7 mouse cellular contexts compared by ENCODE assay signal in the genomic region with DNA sequence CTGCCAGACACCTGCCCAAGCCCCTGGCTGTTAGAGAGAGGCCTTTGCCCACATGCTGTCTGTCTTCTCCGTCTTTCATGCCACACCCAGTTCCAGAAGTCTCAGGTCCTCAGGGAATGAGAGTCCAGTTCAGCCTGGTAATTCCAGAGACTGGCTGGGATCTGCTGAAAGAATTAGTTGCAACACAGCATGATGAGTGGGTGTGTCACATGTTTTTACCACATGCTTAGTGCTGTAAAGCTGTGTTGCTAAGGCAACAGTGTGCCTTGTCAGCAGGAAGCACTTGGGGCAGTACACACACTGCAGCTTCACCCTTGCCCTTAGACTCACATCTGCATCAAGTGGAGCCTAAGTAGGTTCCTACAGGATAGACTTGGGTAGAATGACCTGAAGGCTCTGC. TPM values are rescaled to one million over a fixed set of nuclear protein-coding genes. Genes with fewer than 3 reads are reported as not detected.
A peak's percentile ranks its signal among the peaks of the same experiment; 100 is the strongest.
DNase-seq lines count a peak whose midpoint lies in the region; ATAC-seq lines count a peak whose summit lies in the region.

No protein-coding gene starts in this region.

- DNase-seq in spleen, postnatal 36 days (ENCODE audit: low spot score in 2 of 2): peak; percentile 17 to 18
- DNase-seq in spleen, adult 18-20 months: no peak
- DNase-seq in embryo, embryonic 11 days: peak; percentile 19
- DNase-seq in layer of hippocampus, adult 9-11 months: peak; percentile 81
- DNase-seq in naive thymus-derived CD4-positive, alpha-beta T cell, adult 2 months (ENCODE audit: low read depth): peak; percentile 45
- DNase-seq in kidney, adult 9 months: no peak

- no peak for ATAC-seq in activated CD4-positive, CD25-positive, alpha-beta regulatory T cell, adult 4 months

RNA-seq across cellular contexts. Expression of gene Metrnl, which starts 40.1 kb away (rescaled TPM):
- 1 to 10 TPM in 1 of 2 experiments, under 1 TPM in 1; 0.60 to 1.1 TPM for polyA plus RNA-seq in activated CD4-positive, CD25-positive, alpha-beta regulatory T cell, adult 4 months (2017; shearing (Covaris generic))

Comparison
In these comparisons a context has a peak if more than half of its experiments do, and no peak if none do; other contexts are left out.
1. DNase-seq: peak in spleen, postnatal 36 days (2 of 2), embryo, embryonic 11 days (single experiment), layer of hippocampus, adult 9-11 months (single experiment) and naive thymus-derived CD4-positive, alpha-beta T cell, adult 2 months (single experiment); none in spleen, adult 18-20 months (0 of 2) and kidney, adult 9 months (single experiment).